Mouse (Mus musculus) heart, postnatal 10 days (tissue): ENCODE data around the gene Ccdc157. TPM values are rescaled to one million over a fixed set of nuclear protein-coding genes. Genes with fewer than 3 reads are reported as not detected.
"Not testable (repeated sequence)": the region's sequence is repeated elsewhere in the genome, so short reads cannot be mapped to it uniquely, and the experiment has no call there.

Experiments
- DNase-seq, 2 experiments: peaks; one replicate each; pipeline ENCODE4 v3.0.0; 2021
- intact Hi-C: fragments of 180-260 bp; cut with DNase I; formaldehyde crosslinking; loops from one replicate; pipeline ENCODE4 v1.15.1; 2025
- total RNA-seq, 2 experiments: library from RNA; stranded (reverse); gene quantifications; 2 replicates each; pipeline ENCODE4 v1.2.3; 2021

Ccdc157 gene
- 1 to 10 TPM; 5.8 to 8.0 TPM for total RNA-seq

GRCm38 (mm10) chr11:4159808-4160708 is at the start of gene Ccdc157, which contains the start of gene Sf3a1:
Gene Ccdc157, minus strand, starts transcription at chr11:4160293.
Gene Sf3a1, plus strand, starts transcription at chr11:4160350.
- intact Hi-C loops = loop anchor here (2.0 kb wide), 2 partner anchors 25 to 59 kb away; partner anchors contain the start of genes Castor1 and Rnf215

GRCm38 (mm10) chr11:4209556-4209955 is 49.5 kb upstream of the Ccdc157 start:
- intact Hi-C loops = loop anchor here (2.0 kb wide), 1 partner anchor 75 kb away; the partner anchor contains the start of gene Rnf215
- DNase-seq = no peak

More at GRCm38 (mm10) chr11:4159808-4160708, at the start of gene Ccdc157, which contains the start of gene Sf3a1:
- DNase-seq = peak; percentile 97

- intact Hi-C loops = loop anchor here (2.0 kb wide), 1 partner anchor 73 kb away; the partner anchor contains the start of gene Rnf215
- no peak for DNase-seq
Measured at GRCm38 (mm10) chr11:4207655-4208054, 47.6 kb upstream of the Ccdc157 start.

GRCm38 (mm10) chr11:4206563-4206962 is 46.5 kb upstream of the Ccdc157 start:
- intact Hi-C loops = no loop called here
- DNase-seq = no peak

GRCm38 (mm10) chr11:4205951-4206350 is 45.9 kb upstream of the Ccdc157 start:
- intact Hi-C loops = no loop called here
- no peak for DNase-seq

GRCm38 (mm10) chr11:4205097-4205655 is 45.1 kb upstream of the Ccdc157 start:
- no peak for DNase-seq
- intact Hi-C loops = no loop called here

- peak; percentile 82 to 87 for DNase-seq
Measured at GRCm38 (mm10) chr11:4203705-4204074, 43.6 kb upstream of the Ccdc157 start.

GRCm38 (mm10) chr11:4202995-4203704 is 43.1 kb upstream of the Ccdc157 start:
- intact Hi-C loops = loop anchor here (2.0 kb wide), 1 partner anchor 16 kb away; the partner anchor contains the start of gene Tbc1d10a
- no peak for DNase-seq

More at GRCm38 (mm10) chr11:4203705-4204074, 43.6 kb upstream of the Ccdc157 start:
- intact Hi-C loops = loop anchor here (2.0 kb wide), 1 partner anchor 17 kb away; the partner anchor contains the start of gene Tbc1d10a

GRCm38 (mm10) chr11:4201981-4202700 is 42.0 kb upstream of the Ccdc157 start:
- intact Hi-C loops = loop anchor here (2.0 kb wide), 1 partner anchor 15 kb away; the partner anchor contains the start of gene Tbc1d10a

GRCm38 (mm10) chr11:4197691-4198090 is 37.6 kb upstream of the Ccdc157 start:
- intact Hi-C loops = no loop called here
- no peak for DNase-seq

More at GRCm38 (mm10) chr11:4201981-4202700, 42.0 kb upstream of the Ccdc157 start:
- no peak for DNase-seq

- no peak for DNase-seq
- intact Hi-C loops = no loop called here
Measured at GRCm38 (mm10) chr11:4196636-4197035, 36.5 kb upstream of the Ccdc157 start.

- intact Hi-C loops = no loop called here
- no peak for DNase-seq
Measured at GRCm38 (mm10) chr11:4195597-4196031, 35.5 kb upstream of the Ccdc157 start.

GRCm38 (mm10) chr11:4193420-4193819 is 33.3 kb upstream of the Ccdc157 start:
- intact Hi-C loops = no loop called here
- DNase-seq = no peak

GRCm38 (mm10) chr11:4192757-4193156 is 32.7 kb upstream of the Ccdc157 start:
- no peak for DNase-seq
- intact Hi-C loops = no loop called here

- intact Hi-C loops = no loop called here
- peak in 1 of 2 experiments; percentile 50 for DNase-seq
Measured at GRCm38 (mm10) chr11:4190677-4191076, 30.6 kb upstream of the Ccdc157 start.

- intact Hi-C loops = no loop called here
- DNase-seq = no peak
Measured at GRCm38 (mm10) chr11:4189182-4189581, 29.1 kb upstream of the Ccdc157 start.

GRCm38 (mm10) chr11:4187318-4187700 is 27.2 kb upstream of the Ccdc157 start:
- DNase-seq = no peak
- intact Hi-C loops = loop anchor here (2.0 kb wide), 1 partner anchor 15 kb away; no protein-coding TSS in a partner anchor

GRCm38 (mm10) chr11:4186486-4187317 is 26.6 kb upstream of the Ccdc157 start, which contains the start of gene Tbc1d10a:
Gene Tbc1d10a, plus strand, starts transcription at chr11:4186789.
- intact Hi-C loops = loop anchor here (2.0 kb wide), 1 partner anchor 16 kb away; no protein-coding TSS in a partner anchor
- peak; percentile 98 to 99 for DNase-seq

GRCm38 (mm10) chr11:4185480-4185879 is 25.4 kb upstream of the Ccdc157 start:
- DNase-seq, intact Hi-C loops: not testable (repeated sequence)
